Mouse (Mus musculus): ENCODE measurements around the gene Cpox.

DNA sequence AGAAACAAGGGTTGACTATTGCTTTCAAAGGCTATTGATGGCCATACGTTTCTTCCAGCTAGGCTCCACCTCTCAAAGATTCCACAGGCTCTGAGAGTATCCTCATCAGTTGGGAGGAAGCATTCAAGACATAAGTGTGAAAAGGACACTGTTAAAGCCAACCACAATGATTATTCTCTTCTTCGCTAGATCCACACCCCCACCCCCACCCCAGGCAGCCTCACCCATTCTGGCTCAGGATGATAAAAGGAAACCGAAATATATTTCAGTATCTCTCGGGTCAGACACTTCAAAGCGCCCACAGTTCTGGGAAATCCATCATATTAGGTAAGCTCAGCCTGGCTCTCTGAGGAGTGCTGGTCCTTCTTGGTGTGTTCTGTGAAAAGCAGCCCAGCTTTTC, 8.3 kb upstream of the Cpox start:
- TF ChIP-seq POLR2A (IDR thresholded peaks at IDR 0.05; ENCODE audit: insufficient read depth, low read depth, low read length) (no peak), CTCF (IDR thresholded peaks at IDR 0.05) (no peak)
